Mouse (Mus musculus) gastrocnemius, postnatal 25 days (tissue): ENCODE results near the gene Gm28048. TPM values are rescaled to one million over a fixed set of nuclear protein-coding genes. Genes with fewer than 3 reads are reported as not detected.

ENCODE experiments used
- DNase-seq: peaks from one replicate; pipeline ENCODE4 v3.0.0; 2022
- total RNA-seq, 2 experiments: library from RNA; stranded (reverse); gene quantifications; 1 replicate in 1 of 2; 2 replicates in 1 of 2; pipeline ENCODE4 v1.2.3; 2021

Gm28048 gene
- total RNA-seq, 2 experiments from 2014 or later, result 1.8 to 1.9 TPM

DNA sequence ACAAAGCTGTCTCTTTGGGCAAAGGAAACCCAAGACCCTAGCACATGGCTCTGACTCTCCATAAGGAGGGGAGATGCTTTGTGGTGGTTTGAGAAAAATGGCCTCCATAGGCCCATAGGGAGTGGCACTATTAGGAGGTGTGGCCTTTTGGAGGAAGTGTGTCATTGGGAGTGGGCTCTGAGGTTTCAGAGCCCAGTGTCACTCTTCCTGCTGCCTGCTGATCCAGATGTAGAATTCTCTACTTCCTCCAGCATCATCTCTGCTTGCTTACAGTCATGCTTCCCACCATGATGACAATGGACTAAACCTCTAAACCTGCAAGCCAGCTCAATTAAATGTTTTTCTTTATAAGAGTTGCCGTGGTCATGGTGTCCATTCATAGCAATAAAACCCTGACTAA is 187.2 kb downstream of the Gm28048 start:
- DNase-seq, result no peak

DNA sequence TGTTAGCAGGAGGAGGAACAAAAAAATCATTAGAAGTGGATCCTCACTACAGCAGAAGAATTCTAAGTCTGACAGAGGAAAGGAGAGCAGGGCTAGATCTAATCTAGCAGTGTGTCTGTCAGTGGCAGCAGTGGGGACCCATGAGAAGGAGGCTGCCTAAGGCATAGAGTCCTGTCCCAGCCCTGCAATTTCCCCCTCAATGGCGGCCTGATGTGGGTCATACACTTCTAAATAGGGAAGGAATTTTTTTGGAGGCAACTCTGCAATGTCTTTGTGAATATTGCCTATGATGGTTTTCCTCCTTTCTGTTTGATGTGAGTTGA is 188.0 kb downstream of the Gm28048 start:
- no peak for DNase-seq

DNA sequence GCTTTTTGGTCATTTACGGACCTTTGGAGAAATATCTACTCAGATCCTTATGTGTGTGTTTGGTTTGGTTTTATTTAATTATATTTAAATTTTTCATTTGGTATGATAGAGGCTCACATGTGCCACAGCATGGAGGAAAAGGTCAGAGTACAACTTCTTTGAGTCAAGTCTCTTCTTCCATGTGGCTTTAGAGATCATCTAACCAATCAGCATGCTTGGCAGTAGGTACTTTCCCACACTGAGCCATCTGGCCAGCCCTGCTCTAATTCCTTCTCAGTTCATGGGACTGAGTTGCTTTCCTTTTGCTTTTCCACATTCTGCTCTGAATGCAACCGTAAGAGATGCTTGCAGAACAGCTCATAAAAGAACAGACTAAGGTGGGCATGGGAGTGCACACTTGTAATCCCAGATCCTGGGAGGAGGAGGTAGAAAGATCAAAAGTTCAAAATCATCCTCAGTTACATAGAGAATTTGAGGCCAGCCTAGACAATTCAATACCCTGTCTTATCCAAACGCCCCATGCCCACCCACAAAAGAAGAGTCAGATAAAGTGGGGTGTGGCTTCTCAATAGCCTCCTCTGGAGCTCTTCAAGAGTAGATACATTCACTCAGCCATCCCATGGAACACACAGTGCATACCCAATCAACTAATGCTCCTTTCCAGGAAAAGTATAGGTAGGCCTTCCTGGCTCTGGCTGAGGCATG is 188.6 kb downstream of the Gm28048 start:
- no peak for DNase-seq

DNA sequence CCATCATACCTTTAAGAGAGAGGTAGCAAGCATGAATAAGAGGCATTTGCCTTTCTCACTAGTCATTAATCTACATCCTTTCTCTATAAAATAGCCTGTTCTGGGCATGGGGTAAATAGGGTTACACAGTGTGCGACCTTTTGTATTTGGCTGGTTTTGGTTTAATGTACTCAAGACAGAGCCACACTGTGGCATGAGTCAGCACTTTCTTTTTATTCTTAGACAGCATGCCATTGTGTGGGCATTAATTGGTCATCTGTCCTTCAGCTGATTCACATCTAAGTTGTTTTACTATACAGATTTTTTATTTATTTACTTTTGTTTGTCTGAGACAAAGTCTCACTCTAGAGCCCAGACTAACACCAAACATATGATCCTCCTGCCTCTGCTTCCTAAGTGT is 189.7 kb downstream of the Gm28048 start:
- DNase-seq, result no peak

DNA sequence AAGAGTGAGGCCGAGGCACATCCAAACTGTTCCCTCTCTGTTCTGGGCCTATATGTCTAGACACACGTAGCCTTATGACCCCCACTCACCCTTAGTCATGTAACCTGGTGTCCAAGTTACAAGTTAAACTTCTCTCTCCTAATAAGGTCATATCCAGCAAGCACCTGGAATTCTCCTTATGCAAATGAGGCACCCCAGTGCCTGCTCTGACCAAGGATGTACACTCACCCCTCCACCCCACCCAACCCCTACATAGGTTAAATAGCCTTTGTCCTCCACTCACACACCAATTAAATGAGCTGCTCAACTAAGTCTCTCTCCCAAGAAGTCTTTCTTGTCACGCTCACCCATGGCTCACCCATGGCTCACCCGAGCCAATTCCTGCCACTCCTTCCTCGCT is 190.2 kb downstream of the Gm28048 start:
- DNase-seq, result no peak

DNA sequence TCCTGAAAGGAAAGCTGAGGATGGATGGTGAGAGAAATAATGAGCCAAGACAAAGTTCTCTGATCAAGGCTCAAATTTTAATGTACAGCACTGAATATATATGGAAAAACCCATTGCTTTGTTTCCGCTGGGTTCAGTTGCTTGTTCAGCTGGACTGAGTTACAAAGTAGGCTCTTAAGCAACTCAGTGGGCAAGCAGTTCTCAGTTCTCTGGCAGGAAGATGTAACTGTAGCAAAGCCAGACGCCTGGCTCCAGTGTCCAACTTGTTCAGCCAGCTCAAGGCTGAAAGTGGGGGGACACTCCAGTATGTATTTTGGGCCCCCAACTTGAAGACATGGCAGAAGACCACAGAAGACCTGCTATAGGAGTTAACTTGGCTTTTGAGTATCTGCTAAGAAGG is 194.1 kb downstream of the Gm28048 start:
- DNase-seq, result no peak

Other genes with a start within 250 kb of the Gm28048 start
- gene B3gnt2, start 121.1 kb downstream of the Gm28048 start, total RNA-seq, result 1 to 10 TPM; 2.1 to 2.4 TPM
- gene Zrsr1, start 10.1 kb downstream of the Gm28048 start, total RNA-seq, result 10 to 100 TPM; 11.0 to 11.5 TPM
- 100 to 1,000 TPM in 1 of 2 experiments, 10 to 100 TPM in 1; 95.6 to 108 TPM for gene Commd1, start 292 bp upstream of the Gm28048 start, total RNA-seq
- gene Cct4, start 8.4 kb upstream of the Gm28048 start, total RNA-seq, result 10 to 100 TPM; 88.1 to 96.9 TPM
- 1 to 10 TPM; 2.1 to 2.7 TPM for gene Fam161a, start 25.4 kb upstream of the Gm28048 start, total RNA-seq